Mouse (Mus musculus) neutrophil, adult 59 days (primary cell): ENCODE measurements around the gene Cpox. TPM values are rescaled to one million over a fixed set of nuclear protein-coding genes. Genes with fewer than 3 reads are reported as not detected.

Experiments used
- total RNA-seq, 2 experiments: library from RNA; stranded (reverse); gene quantifications; 1 replicate in 1 of 2; 2 replicates in 1 of 2; pipeline ENCODE4 v1.2.4; 2023

Cpox gene
- total RNA-seq: 10 to 100 TPM; 16.4 to 34.2 TPM

DNA sequence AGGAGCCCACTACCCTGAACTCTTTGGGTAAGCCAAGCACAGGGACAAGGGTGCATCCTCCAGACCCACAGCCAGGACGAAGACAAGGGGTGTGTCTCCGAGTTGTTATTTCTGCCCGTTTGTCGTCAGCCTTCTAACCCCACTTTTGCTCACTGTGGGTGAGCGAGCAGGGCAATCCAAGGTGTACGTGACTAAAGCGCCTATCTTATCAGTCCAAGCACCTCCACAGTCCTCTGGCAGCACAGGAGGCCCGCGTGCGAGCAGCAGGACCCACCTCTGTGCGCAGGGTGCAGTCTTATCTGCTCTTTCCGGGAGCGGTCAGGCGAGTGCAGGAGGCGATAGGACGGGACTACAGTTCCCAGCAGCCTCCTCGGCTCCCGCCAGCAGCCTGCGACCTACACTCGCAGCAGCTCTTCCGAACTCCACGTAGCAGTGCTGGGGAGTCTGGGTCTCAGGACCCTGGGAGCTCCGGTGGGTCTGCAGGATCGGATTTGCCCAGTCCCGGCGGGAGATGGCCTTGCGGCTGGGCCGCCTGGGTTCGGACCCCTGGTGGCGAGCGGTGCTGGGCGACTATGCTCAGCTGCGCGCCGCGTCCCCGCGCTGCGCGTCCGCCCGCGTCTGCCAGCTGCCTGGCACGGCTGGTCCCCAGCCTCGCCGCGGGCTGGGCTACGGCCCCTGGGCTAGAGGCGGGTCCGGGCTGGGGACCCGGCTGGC is at the start of gene Cpox:
Gene Cpox, plus strand, starts transcription at position 376 of the 714 bp plus-strand sequence.

DNA sequence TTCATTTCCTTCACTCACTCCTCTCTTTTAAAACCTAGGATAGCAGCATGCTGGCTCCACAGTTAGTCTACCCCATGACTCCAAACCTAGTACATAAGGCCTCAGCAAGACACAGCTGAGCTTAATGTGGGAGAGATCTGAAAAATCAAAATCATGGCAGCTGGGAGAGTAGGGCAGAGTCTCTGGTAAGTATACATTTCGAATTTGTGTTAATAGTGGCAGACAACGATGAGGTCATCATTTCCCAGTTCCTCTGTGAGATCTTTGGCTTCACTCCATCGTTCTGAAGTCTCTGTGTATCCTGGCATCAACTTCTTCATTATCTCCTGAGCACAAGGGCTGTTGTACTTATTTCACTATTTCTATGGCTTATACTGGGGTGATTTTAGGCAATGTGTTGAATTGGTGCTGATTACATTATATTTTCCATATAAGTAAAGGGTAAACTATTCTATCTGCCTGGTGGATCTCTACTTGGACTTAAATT is 31.4 kb upstream of the Cpox start, which contains the start of gene E330017A01Rik:
Gene E330017A01Rik, minus strand, starts transcription at position 51 of the 487 bp plus-strand sequence.

DNA sequence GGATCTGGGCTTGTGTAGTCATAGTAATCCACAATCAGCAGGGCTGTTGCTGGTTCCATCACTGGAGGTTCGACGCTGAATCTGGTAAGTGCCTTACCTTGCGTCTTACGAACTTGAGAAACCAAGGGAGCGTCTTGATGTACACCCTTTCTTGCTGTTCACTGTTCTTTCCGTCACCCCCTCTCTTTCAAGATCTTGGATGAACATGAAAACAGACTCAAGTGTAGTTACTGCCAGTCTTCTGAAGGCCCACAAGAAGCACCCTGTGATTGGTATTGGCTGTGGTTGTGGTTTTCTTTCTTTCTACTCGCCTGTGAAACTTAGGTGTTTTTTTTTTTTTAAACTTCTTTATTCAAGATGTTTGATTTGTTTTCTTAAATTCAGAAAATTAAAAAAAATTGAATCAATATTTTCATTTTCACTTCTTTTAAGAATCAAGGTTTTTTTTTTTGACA is 48.6 kb downstream of the Cpox start, which contains the start of gene Gpr15:
Gene Gpr15, minus strand, starts transcription at position 405 of the 455 bp plus-strand sequence.

DNA sequence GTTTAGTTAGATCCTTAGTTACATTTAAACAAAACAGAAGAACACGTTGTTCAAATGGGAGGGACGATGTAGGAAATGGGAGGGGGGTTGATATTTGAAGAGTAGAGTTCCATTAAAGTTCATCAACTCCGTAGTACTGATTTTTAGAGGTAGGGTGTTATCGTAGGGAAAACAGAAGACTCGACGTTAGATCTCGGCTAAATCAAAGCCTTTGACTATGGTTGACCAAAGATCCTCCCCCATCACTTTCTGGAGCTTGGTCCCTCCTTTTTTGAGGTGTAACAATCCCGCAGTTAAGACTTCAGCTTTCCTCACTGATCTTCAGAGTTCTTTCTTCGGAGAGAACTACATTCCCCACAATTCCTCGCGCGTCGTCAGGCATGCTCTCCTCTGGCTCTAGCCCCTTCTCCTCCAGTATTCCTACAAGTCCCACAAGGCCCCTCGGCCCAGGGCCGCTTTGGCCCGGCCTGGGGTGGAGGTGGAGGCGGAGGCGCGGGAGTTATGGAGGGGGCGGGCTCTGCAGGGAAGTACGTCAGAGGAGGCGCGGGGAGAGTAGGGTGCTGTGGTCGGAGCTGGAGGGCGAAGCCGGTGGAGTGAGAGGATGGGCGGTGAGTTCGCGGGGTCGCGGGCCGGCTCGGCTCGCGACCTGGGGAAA is 57.5 kb downstream of the Cpox start, which contains the start of gene Cldnd1:
Gene Cldnd1, plus strand, starts transcription at position 434 of the 655 bp plus-strand sequence.

DNA sequence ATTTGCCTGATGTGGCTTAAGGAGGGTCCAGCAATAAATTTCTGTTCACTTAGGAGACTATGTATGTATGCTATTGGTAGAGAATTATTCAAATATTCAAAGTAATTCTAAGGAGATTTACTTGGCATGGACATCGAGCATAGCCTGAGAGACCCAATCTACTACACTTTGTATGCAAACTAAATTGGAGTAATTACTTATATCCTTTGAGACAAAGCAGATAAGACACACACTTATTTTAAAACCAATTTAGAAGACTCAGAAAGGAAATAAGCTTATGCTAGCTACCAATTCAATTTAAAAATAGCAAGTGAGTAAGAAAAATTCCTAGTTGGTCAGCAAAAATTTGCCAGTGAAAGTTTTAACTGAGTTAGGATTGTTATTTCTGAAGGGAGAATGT is 93.0 kb downstream of the Cpox start, which contains the start of gene Olfr172:
Gene Olfr172, minus strand, starts transcription at position 101 of the 400 bp plus-strand sequence.

Other genes starting within 250 kb of the Cpox start
- 100 to 1,000 TPM; 112 to 116 TPM for gene St3gal6, start 146.0 kb upstream of the Cpox start, total RNA-seq
- gene Gm813, start 53.3 kb upstream of the Cpox start, total RNA-seq: not detected
- not detected for gene E330017A01Rik, start 31.6 kb upstream of the Cpox start, total RNA-seq
- under 1 TPM; 0.31 to 0.42 TPM for gene Gpr15, start 48.8 kb downstream of the Cpox start, total RNA-seq
- 10 to 100 TPM; 30.5 to 37.7 TPM for gene Cldnd1, start 57.6 kb downstream of the Cpox start, total RNA-seq
- gene Olfr172, start 92.9 kb downstream of the Cpox start, total RNA-seq: not detected
- not detected for gene Olfr173, start 130.0 kb downstream of the Cpox start, total RNA-seq
- gene Olfr175-ps1, start 156.5 kb downstream of the Cpox start, total RNA-seq: not detected
- gene Olfr177, start 204.5 kb downstream of the Cpox start, total RNA-seq: not detected
- gene Olfr178, start 221.8 kb downstream of the Cpox start, total RNA-seq: not detected